Mouse (Mus musculus) MEL (cell line): ENCODE data around the gene Dcakd. TPM values are rescaled to one million over a fixed set of nuclear protein-coding genes. Genes with fewer than 3 reads are reported as not detected.

ENCODE experiments used
- DNase-seq: peaks from one replicate; pipeline ENCODE4 v3.0.0; 2011; ENCODE audit warnings: low read depth, low spot score
- H3K27ac ChIP-seq: 2 replicates; pipeline ENCODE4 v1.5.1; 2012; ENCODE audit warnings: low read depth, mild to moderate bottlenecking, control low read depth, low read length, moderate library complexity; ENCODE audit not compliant: control insufficient read depth
- H3K27me3 ChIP-seq, 2 experiments: fragments of 150-350 bp in 1 of 2; sonication (generic) in 1 of 2; 2 replicates each; pipeline ENCODE4 v1.6.1; 2012; ENCODE audit warnings: low read length in 2 of 2, mild to moderate bottlenecking in 2 of 2, improper control_type of control experiment in 1 of 2, moderate library complexity in 1 of 2; ENCODE audit not compliant: insufficient read depth in 2 of 2, control insufficient read depth in 1 of 2
- H3K36me3 ChIP-seq, 2 experiments: 2 replicates each; pipeline ENCODE4 v1.6.1; 2012 to 2014; ENCODE audit warnings: low read length in 2 of 2, improper control_type of control experiment in 1 of 2, inconsistent platforms in 1 of 2, mild to moderate bottlenecking in 1 of 2; ENCODE audit not compliant: insufficient read depth in 2 of 2, control insufficient read depth in 1 of 2
- H3K4me1 ChIP-seq, 2 experiments: fragments of 150-350 bp in 1 of 2; sonication (generic) in 1 of 2; 2 replicates each; pipeline ENCODE4 v1.6.1; 2012; ENCODE audit warnings: low read length in 2 of 2, improper control_type of control experiment in 1 of 2, mild to moderate bottlenecking in 1 of 2; ENCODE audit not compliant: insufficient read depth in 2 of 2, control insufficient read depth in 1 of 2
- H3K4me3 ChIP-seq, 2 experiments: fragments of 150-350 bp in 1 of 2; sonication (generic) in 1 of 2; 2 replicates each; pipeline ENCODE4 v1.5.1; 2012; ENCODE audit warnings: low read depth in 2 of 2, low read length in 2 of 2, mild to moderate bottlenecking in 2 of 2, moderate library complexity in 2 of 2, control low read depth in 1 of 2, improper control_type of control experiment in 1 of 2; ENCODE audit not compliant: control insufficient read depth in 1 of 2, insufficient read depth in 1 of 2
- H3K79me2 ChIP-seq: 2 replicates; pipeline ENCODE4 v1.6.1; 2012; ENCODE audit warnings: mild to moderate bottlenecking, low read length, moderate library complexity; ENCODE audit not compliant: control insufficient read depth, poor library complexity, insufficient read depth
- H3K9ac ChIP-seq: 2 replicates; pipeline ENCODE4 v1.6.1; 2012; ENCODE audit warnings: low read depth, mild to moderate bottlenecking, control low read depth, low read length, moderate library complexity; ENCODE audit not compliant: control insufficient read depth, poor library complexity, severe bottlenecking
- H3K9me3 ChIP-seq: fragments of 150-350 bp; sonication (generic); replicated peaks from 2 replicates; pipeline ENCODE4 v1.6.1; 2012; ENCODE audit warnings: mild to moderate bottlenecking, low read length, improper control_type of control experiment, moderate library complexity; ENCODE audit not compliant: insufficient read depth
- BHLHE40 ChIP-seq: IDR thresholded peaks from 2 replicates; pipeline ENCODE4 v1.6.1; 2012; ENCODE audit warnings: low read depth, mild to moderate bottlenecking, inconsistent platforms, low read length, improper control_type of control experiment, borderline replicate concordance
- CHD1 ChIP-seq: IDR thresholded peaks from 2 replicates; pipeline ENCODE4 v1.6.1; 2012; ENCODE audit warnings: low read depth, mild to moderate bottlenecking, inconsistent platforms, low read length, improper control_type of control experiment
- ELF1 ChIP-seq: IDR thresholded peaks from 2 replicates; pipeline ENCODE4 v1.6.1; 2014; ENCODE audit warnings: low read depth, mild to moderate bottlenecking, inconsistent platforms, low read length, improper control_type of control experiment, moderate library complexity
- EP300 ChIP-seq, 2 experiments: IDR thresholded peaks; 2 replicates each; pipeline ENCODE4 v1.6.1; 2011; ENCODE audit warnings: improper control_type of control experiment in 2 of 2, low read length in 2 of 2, low read depth in 1 of 2, mild to moderate bottlenecking in 1 of 2
- ETS1 ChIP-seq: IDR thresholded peaks from 2 replicates; pipeline ENCODE4 v1.6.1; 2012; ENCODE audit warnings: low read depth, mild to moderate bottlenecking, inconsistent platforms, low read length, improper control_type of control experiment, moderate library complexity
- GATA1 ChIP-seq: IDR thresholded peaks from 2 replicates; pipeline ENCODE4 v1.6.1; 2011; ENCODE audit warnings: low read depth, low read length, improper control_type of control experiment
- HCFC1 ChIP-seq: IDR thresholded peaks from 2 replicates; pipeline ENCODE4 v1.6.1; 2012; ENCODE audit warnings: low read depth, mild to moderate bottlenecking, inconsistent platforms, low read length, improper control_type of control experiment, moderate library complexity
- JUND ChIP-seq: IDR thresholded peaks from 2 replicates; pipeline ENCODE4 v1.6.1; 2011; ENCODE audit warnings: low read depth, mild to moderate bottlenecking, improper control_type of control experiment, low read length
- KAT2A ChIP-seq: conservative IDR thresholded peaks from 2 replicates; pipeline ENCODE4 v1.6.1; 2012; ENCODE audit warnings: low read depth, low read length, improper control_type of control experiment, inconsistent platforms
- MAX ChIP-seq: IDR thresholded peaks from 2 replicates; pipeline ENCODE4 v1.6.1; 2011; ENCODE audit warnings: low read length, improper control_type of control experiment
- MEF2A ChIP-seq: IDR thresholded peaks from 2 replicates; pipeline ENCODE4 v1.6.1; 2014; ENCODE audit warnings: low read depth, mild to moderate bottlenecking, inconsistent platforms, low read length, improper control_type of control experiment; ENCODE audit not compliant: poor library complexity, insufficient replicate concordance, severe bottlenecking; ENCODE audit errors: extremely low read depth
- MXI1 ChIP-seq: IDR thresholded peaks from 2 replicates; pipeline ENCODE4 v1.6.1; 2011; ENCODE audit warnings: mild to moderate bottlenecking, low read depth, low read length, improper control_type of control experiment
- MYB ChIP-seq: IDR thresholded peaks from 2 replicates; pipeline ENCODE4 v1.6.1; 2011; ENCODE audit warnings: mild to moderate bottlenecking, low read depth, low read length, improper control_type of control experiment
- MYC ChIP-seq: IDR thresholded peaks from 2 replicates; pipeline ENCODE4 v1.6.1; 2011; ENCODE audit warnings: low read depth, mild to moderate bottlenecking, low read length, improper control_type of control experiment, moderate library complexity
- NELFE ChIP-seq: IDR thresholded peaks from 2 replicates; pipeline ENCODE4 v1.6.1; 2011; ENCODE audit warnings: low read depth, low read length, improper control_type of control experiment
- NRF1 ChIP-seq: IDR thresholded peaks from 2 replicates; pipeline ENCODE4 v1.6.1; 2014; ENCODE audit warnings: low read depth, mild to moderate bottlenecking, inconsistent platforms, low read length, improper control_type of control experiment, moderate library complexity; ENCODE audit not compliant: poor library complexity, insufficient read depth, severe bottlenecking
- POLR2A ChIP-seq, 2 experiments: IDR thresholded peaks; 2 replicates each; pipeline ENCODE4 v1.6.1; 2011 to 2012; ENCODE audit warnings: low read length in 2 of 2, mild to moderate bottlenecking in 2 of 2, control low read depth in 1 of 2, improper control_type of control experiment in 1 of 2, low read depth in 1 of 2, moderate library complexity in 1 of 2; ENCODE audit not compliant: control insufficient read depth in 1 of 2, insufficient read depth in 1 of 2, poor library complexity in 1 of 2
- POLR2AphosphoS2 ChIP-seq: IDR thresholded peaks from 2 replicates; pipeline ENCODE4 v1.6.1; 2011; ENCODE audit warnings: low read length, improper control_type of control experiment
- SIN3A ChIP-seq: IDR thresholded peaks from 2 replicates; pipeline ENCODE4 v1.6.1; 2012; ENCODE audit warnings: low read length, improper control_type of control experiment, inconsistent platforms
- SMC3 ChIP-seq: IDR thresholded peaks from 2 replicates; pipeline ENCODE4 v1.6.1; 2011; ENCODE audit warnings: low read depth, low read length, improper control_type of control experiment
- TAL1 ChIP-seq: IDR thresholded peaks from 2 replicates; pipeline ENCODE4 v1.6.1; 2012; ENCODE audit warnings: mild to moderate bottlenecking, inconsistent platforms, low read length, moderate library complexity, mixed read lengths
- TCF12 ChIP-seq: IDR thresholded peaks from 2 replicates; pipeline ENCODE4 v1.6.1; 2014; ENCODE audit warnings: low read depth, mild to moderate bottlenecking, inconsistent platforms, low read length, improper control_type of control experiment, moderate library complexity
- USF1 ChIP-seq: IDR thresholded peaks from 2 replicates; pipeline ENCODE4 v1.6.1; 2014; ENCODE audit warnings: low read depth, mild to moderate bottlenecking, inconsistent platforms, low read length, improper control_type of control experiment, moderate library complexity
- ZC3H11A ChIP-seq: IDR thresholded peaks from 2 replicates; pipeline ENCODE4 v1.6.1; 2012; ENCODE audit warnings: low read depth, mild to moderate bottlenecking, inconsistent platforms, low read length, improper control_type of control experiment
- ZNF384 ChIP-seq: IDR thresholded peaks from 2 replicates; pipeline ENCODE4 v1.6.1; 2012; ENCODE audit warnings: low read depth, mild to moderate bottlenecking, inconsistent platforms, low read length, improper control_type of control experiment
- polyA plus RNA-seq, 2 experiments: library from polyadenylated mRNA; stranded (reverse) in 1 of 2; unstranded in 1 of 2; fragments of >175 nt in 1 of 2; fragments of >200 nt in 1 of 2; gene quantifications; 2 replicates each; pipeline versions ENCODE4 v1.2.1 to v1.2.4; 2012; ENCODE audit warnings: low replicate concordance in 2 of 2, low read depth in 1 of 2; ENCODE audit not compliant: insufficient read length in 2 of 2, insufficient read depth in 1 of 2, missing spikeins in 1 of 2
- total RNA-seq: library from RNA; depleted of rRNA; stranded (reverse); fragments of 300-350 nt; gene quantifications from 2 replicates; pipeline ENCODE4 v1.2.3, GENCODE M21; 2012

Dcakd gene
- total and polyA plus RNA-seq, 3 experiments, result 15.6 to 112 (median 82.3) TPM

GRCm38 (mm10) chr11:103073671-103074070, 45.5 kb upstream of the Dcakd start:
- H3K36me3 ChIP-seq, result no peaks in the 10 kb centered on the region
- no peak for DNase-seq
- TF ChIP-seq POLR2A (IDR thresholded peaks at IDR 0.05; ENCODE audit: control insufficient read depth in 1 of 2, insufficient read depth in 1 of 2, low read depth in 1 of 2, low read length in 2 of 2, poor library complexity in 1 of 2) (no peak), TAL1 (no peak), SIN3A (no peak), ZC3H11A (no peak), KAT2A (no peak), SMC3 (no peak), MYC (no peak), MXI1 (no peak), ELF1 (no peak), JUND (no peak), MEF2A (no peak), NELFE (no peak), BHLHE40 (no peak), EP300 (IDR thresholded peaks at IDR 0.05; ENCODE audit: low read depth in 1 of 2, low read length in 2 of 2) (no peak)
- no peaks in the 10 kb centered on the region for H3K79me2 ChIP-seq
- H3K9ac ChIP-seq, result no peak overlapping the region
- no peaks in the 10 kb centered on the region for H3K27me3 ChIP-seq
- no peak overlapping the region for H3K27ac ChIP-seq
- H3K9me3 ChIP-seq, result no peaks in the 10 kb centered on the region
- no peak overlapping the region for H3K4me3 ChIP-seq
- H3K4me1 ChIP-seq, result no peaks in the 10 kb centered on the region

GRCm38 (mm10) chr11:103070322-103070880, 42.3 kb upstream of the Dcakd start:
- Histone ChIP-seq H3K79me2 (no peaks in the 10 kb centered on the region), H3K36me3 (peaks cover 0 to 7% of the 10 kb centered on the region in 2 experiments; a peak in 2 of 4 replicates), H3K4me3 (no peak overlapping the region), H3K27ac (no peak overlapping the region), H3K4me1 (no peaks in the 10 kb centered on the region), H3K27me3 (no peaks in the 10 kb centered on the region), H3K9me3 (no peaks in the 10 kb centered on the region), H3K9ac (no peak overlapping the region)
- DNase-seq, result no peak
- TF ChIP-seq NELFE (no peak), NRF1 (no peak), MEF2A (no peak), USF1 (no peak), HCFC1 (no peak), POLR2AphosphoS2 (no peak; the same call in 1 of the 2 replicates), MXI1 (no peak), GATA1 (no peak), MYC (no peak), CHD1 (no peak), ZNF384 (no peak), TCF12 (no peak), MAX (no peak), MYB (no peak), ETS1 (no peak)
